Mouse (Mus musculus): ENCODE data around the gene Rabep2. TPM values are rescaled to one million over a fixed set of nuclear protein-coding genes. Genes with fewer than 3 reads are reported as not detected.

Rabep2 gene
- polyA plus RNA-seq (2014; fragmentation: Illumina TruSeq; extraction: RNeasy Lipid Tissue Mini Kit (QIAGEN cat#74804); ENCODE audit: low replicate concordance), result 1.0 TPM

DNA sequence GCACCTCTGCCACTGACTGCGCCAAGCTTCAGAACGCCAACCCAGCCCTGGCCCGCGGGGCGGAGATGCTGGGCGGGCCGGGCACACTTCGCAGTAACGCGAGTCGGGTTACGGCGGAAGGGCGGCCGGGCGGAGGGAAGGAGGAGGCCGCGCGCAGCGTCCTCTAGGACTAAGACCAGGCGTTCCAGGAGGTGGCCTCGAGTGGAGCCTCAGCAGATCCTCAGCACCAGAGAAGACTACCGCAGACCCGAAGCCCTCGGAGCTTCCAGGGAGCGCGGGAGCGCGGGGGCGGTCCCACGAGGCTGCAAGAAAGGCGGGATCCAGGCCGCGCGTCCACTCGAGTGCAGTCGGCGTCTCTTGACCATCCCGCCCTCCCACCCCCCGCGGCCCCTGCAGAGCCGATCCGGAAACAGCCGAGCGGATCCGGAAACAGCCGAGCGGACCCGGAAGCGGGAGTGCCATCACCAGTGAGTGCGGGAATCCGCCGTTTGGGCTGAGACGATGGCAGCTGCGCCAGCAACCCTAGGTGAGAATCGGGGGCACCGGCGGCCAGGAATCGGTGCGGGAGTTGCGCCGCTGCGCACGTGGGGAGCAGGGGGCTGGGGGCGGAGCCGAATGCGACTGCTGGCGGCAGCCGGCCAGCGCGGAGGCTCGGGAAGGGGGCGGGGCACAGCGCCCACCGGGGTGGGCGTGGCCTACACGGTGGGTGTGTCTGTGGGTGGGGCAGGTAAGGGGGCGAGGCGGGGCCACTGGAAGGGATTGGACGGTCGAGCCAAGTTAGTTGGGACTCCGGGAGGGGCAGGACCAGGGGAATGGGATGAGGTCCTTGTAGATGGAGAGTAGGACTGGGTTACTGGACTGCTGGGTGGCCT lies at the start of gene Rabep2:
Gene Rabep2, plus strand, starts transcription at position 129 of the 872 bp plus-strand sequence.

DNA sequence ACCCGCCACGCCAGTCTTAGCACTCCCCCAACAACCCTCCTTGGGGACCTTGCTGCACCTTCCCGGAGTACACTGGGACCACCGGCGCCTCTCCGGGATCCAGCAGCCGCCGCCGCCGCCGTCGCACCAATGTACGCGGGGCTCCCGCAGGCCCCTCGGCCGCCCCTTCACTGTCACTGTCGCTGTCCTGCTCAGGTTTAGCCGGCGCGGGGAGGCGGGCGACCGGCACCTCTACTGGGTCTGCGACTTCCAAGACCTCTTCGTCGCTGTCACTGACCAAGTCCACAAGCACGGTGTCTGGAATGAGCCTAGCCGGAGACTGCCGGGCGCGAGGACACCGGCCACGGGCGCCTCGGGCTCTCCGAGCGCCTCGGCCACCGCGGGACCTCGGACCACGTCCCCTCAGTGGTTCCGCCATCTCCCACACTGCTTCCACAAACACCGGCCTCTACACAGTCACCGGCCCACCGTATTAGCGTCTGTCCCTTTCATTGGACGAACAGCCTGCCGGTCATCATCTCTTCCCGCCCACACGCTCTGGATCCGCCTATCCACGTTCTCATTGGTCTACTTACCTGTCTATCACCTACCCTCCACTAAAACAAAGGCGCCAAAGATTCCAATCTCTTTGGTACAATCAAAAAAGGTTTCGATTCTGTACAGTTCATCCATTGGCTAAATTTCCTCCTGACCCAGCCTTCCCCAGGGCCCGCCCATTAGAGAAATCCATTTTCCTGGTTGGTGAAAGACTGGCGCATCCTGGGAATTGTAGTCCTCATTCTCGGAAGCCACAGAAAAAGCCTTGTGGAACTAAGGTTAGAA lies 32.0 kb upstream of the Rabep2 start, which contains the start of gene Nfatc2ip:
Gene Nfatc2ip, minus strand, starts transcription at position 440 of the 822 bp plus-strand sequence.

DNA sequence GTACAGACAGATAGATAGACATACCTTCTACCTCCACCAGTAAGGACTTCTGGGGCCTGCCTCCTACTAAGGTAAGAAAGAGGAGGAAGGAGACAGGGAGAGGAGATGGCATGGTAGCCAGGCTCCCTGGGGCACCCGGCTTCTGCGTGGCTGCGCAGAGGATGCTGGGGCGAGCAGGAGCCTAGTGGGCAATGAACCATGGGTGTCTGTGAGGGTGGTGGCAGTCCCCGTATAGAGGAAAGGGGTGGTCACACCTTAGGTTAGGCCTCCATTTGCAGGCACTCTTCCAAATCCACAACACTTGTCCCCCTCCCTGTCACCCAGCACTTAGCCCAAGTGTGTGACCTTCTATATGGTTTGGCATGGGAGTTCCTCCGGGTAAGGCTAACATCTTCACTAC lies 13.8 kb upstream of the Rabep2 start, which contains the start of gene Cd19:
Gene Cd19, minus strand, starts transcription at position 165 of the 400 bp plus-strand sequence.

DNA sequence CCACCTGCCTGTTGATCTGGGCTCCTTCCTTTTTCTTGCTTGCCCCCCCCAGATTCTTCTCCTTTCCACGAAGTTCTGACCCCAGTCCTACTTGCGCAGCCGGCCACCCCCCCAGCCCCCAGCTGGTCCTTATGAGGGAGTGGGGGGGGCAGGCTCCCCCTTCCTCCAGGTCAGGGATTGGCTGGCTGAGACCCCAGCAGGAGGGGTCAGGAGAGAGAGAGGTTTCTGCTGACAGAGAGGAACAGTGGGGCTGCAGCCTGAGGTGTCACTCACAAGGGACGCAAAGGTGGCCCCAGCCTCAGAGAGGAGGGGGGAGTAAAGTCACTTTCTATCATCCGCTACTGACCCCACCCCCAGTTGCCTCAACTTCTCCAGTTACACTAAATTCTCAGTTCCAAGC lies 34.4 kb downstream of the Rabep2 start, which contains the start of gene Atp2a1:
Gene Atp2a1, minus strand, starts transcription at position 105 of the 400 bp plus-strand sequence.

DNA sequence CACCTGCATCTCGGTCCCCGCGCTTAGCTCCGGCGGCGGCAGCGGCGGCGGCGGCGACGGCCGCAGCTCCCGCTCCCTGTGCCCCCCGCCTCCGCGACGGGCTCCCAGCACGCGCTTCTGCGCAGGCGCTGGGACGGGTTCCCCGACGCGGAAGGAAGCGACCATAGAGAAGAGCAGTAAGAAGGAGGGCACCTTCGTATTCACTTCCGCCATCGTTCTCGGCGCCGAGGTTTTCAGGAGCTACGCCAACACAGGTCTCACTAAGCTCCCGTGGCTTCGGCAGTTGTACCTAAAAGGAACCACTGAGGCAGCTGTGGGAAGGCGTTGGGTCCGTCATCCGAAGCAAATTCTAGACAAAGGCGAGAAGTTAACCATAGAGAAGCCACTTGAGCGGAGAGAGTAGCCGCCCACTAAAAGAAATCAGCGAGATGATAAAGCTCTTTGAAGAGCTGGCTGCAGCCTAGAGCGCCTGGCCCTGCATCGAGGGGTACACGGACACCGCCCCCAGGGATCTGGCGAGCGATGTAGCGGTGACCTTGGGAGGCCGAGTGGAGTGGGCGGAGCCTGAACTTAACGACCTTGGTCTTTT lies 46.5 kb downstream of the Rabep2 start, which contains the start of gene Sh2b1:
Gene Sh2b1, minus strand, starts transcription at position 432 of the 589 bp plus-strand sequence.

DNA sequence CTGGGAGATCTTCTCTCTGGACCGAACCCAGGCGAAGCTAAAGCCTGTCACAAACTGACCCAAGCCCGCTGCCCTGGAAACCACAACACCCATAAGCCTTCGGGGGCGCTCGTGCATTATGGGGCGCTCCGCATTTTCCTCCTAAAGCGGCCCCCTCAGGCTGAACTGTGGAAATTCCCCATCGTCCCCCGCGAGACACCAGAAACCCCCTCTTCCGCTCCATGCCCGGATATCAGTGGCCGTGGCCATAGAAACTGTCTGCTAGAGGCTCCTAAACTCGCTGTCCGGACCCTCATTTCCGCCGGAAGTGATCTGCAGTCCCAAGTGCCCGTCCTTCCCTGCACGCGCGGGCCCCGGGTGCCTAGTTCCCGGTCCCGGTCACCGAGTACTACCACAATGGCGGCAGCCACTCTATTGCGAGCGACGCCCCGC lies 58.5 kb downstream of the Rabep2 start, which contains the start of gene Tufm:
Gene Tufm, plus strand, starts transcription at position 310 of the 432 bp plus-strand sequence.

Other genes with a start within 250 kb of the Rabep2 start
- gene Xpo6, start 228.3 kb upstream of the Rabep2 start, polyA plus RNA-seq (2014; fragmentation: Illumina TruSeq; extraction: RNeasy Lipid Tissue Mini Kit (QIAGEN cat#74804); ENCODE audit: low replicate concordance), result 20.2 TPM
- 4.1 TPM for gene Sbk1, start 156.1 kb upstream of the Rabep2 start, polyA plus RNA-seq (2014; fragmentation: Illumina TruSeq; extraction: RNeasy Lipid Tissue Mini Kit (QIAGEN cat#74804); ENCODE audit: low replicate concordance)
- not detected for gene Lat, start 59.2 kb upstream of the Rabep2 start, polyA plus RNA-seq (2014; fragmentation: Illumina TruSeq; extraction: RNeasy Lipid Tissue Mini Kit (QIAGEN cat#74804); ENCODE audit: low replicate concordance)
- 4.0 TPM for gene Spns1, start 51.3 kb upstream of the Rabep2 start, polyA plus RNA-seq (2014; fragmentation: Illumina TruSeq; extraction: RNeasy Lipid Tissue Mini Kit (QIAGEN cat#74804); ENCODE audit: low replicate concordance)
- 8.7 TPM for gene Nfatc2ip, start 32.0 kb upstream of the Rabep2 start, polyA plus RNA-seq (2014; fragmentation: Illumina TruSeq; extraction: RNeasy Lipid Tissue Mini Kit (QIAGEN cat#74804); ENCODE audit: low replicate concordance)
- 0.97 TPM for gene Cd19, start 13.9 kb upstream of the Rabep2 start, polyA plus RNA-seq (2014; fragmentation: Illumina TruSeq; extraction: RNeasy Lipid Tissue Mini Kit (QIAGEN cat#74804); ENCODE audit: low replicate concordance)
- not detected for gene Atp2a1, start 34.3 kb downstream of the Rabep2 start, polyA plus RNA-seq (2014; fragmentation: Illumina TruSeq; extraction: RNeasy Lipid Tissue Mini Kit (QIAGEN cat#74804); ENCODE audit: low replicate concordance)
- gene Sh2b1, start 46.7 kb downstream of the Rabep2 start, polyA plus RNA-seq (2014; fragmentation: Illumina TruSeq; extraction: RNeasy Lipid Tissue Mini Kit (QIAGEN cat#74804); ENCODE audit: low replicate concordance), result 0.45 TPM
- gene Tufm, start 58.6 kb downstream of the Rabep2 start, polyA plus RNA-seq (2014; fragmentation: Illumina TruSeq; extraction: RNeasy Lipid Tissue Mini Kit (QIAGEN cat#74804); ENCODE audit: low replicate concordance), result 3.2 TPM
- gene Atxn2l, start 74.7 kb downstream of the Rabep2 start, polyA plus RNA-seq (2014; fragmentation: Illumina TruSeq; extraction: RNeasy Lipid Tissue Mini Kit (QIAGEN cat#74804); ENCODE audit: low replicate concordance), result 19.2 TPM
- 87.7 TPM for gene Eif3c, start 137.7 kb downstream of the Rabep2 start, polyA plus RNA-seq (2014; fragmentation: Illumina TruSeq; extraction: RNeasy Lipid Tissue Mini Kit (QIAGEN cat#74804); ENCODE audit: low replicate concordance)
- not detected for gene Apobr, start 156.2 kb downstream of the Rabep2 start, polyA plus RNA-seq (2014; fragmentation: Illumina TruSeq; extraction: RNeasy Lipid Tissue Mini Kit (QIAGEN cat#74804); ENCODE audit: low replicate concordance)
- 0.59 TPM for gene Cln3, start 157.1 kb downstream of the Rabep2 start, polyA plus RNA-seq (2014; fragmentation: Illumina TruSeq; extraction: RNeasy Lipid Tissue Mini Kit (QIAGEN cat#74804); ENCODE audit: low replicate concordance)
- not detected for gene Il27, start 166.2 kb downstream of the Rabep2 start, polyA plus RNA-seq (2014; fragmentation: Illumina TruSeq; extraction: RNeasy Lipid Tissue Mini Kit (QIAGEN cat#74804); ENCODE audit: low replicate concordance)
- gene Nupr1, start 202.1 kb downstream of the Rabep2 start, polyA plus RNA-seq (2014; fragmentation: Illumina TruSeq; extraction: RNeasy Lipid Tissue Mini Kit (QIAGEN cat#74804); ENCODE audit: low replicate concordance), result 4.2 TPM
- not detected for gene Sgf29, start 220.6 kb downstream of the Rabep2 start, polyA plus RNA-seq (2014; fragmentation: Illumina TruSeq; extraction: RNeasy Lipid Tissue Mini Kit (QIAGEN cat#74804); ENCODE audit: low replicate concordance)
- gene Sult1a1, start 247.7 kb downstream of the Rabep2 start, polyA plus RNA-seq (2014; fragmentation: Illumina TruSeq; extraction: RNeasy Lipid Tissue Mini Kit (QIAGEN cat#74804); ENCODE audit: low replicate concordance), result 18.3 TPM

All from small intestine, adult 10 weeks (tissue).